Mouse (Mus musculus) hindbrain, embryonic 13.5 days (tissue): ENCODE measurements at regions not wholly inside any gene's neighbourhood (a gene's known extent, or its start where the extent isn't known, plus 50 kb on each side); places are given as distances from the start of the nearest gene placed in this dataset.
"Not testable (repeated sequence)": the region's sequence is repeated elsewhere in the genome, so short reads cannot be mapped to it uniquely, and the experiment has no call there.

Experiments used
- ATAC-seq: fragments of 200-750 bp; cut with Nextera tagmentation; 2 replicates; pipeline ENCODE4 v1.8.0; 2017; ENCODE audit warnings: moderate TSS enrichment; ENCODE audit not compliant: low FRiP score
- H3K27ac ChIP-seq: fragments of 300-500 bp; sonication (generic); 2 replicates; pipeline ENCODE4 v1.5.1; 2015; ENCODE audit warnings: inconsistent platforms, mild to moderate bottlenecking, moderate library complexity
- H3K27me3 ChIP-seq: fragments of 300-500 bp; sonication (generic); 2 replicates; pipeline ENCODE4 v1.6.1; 2015; ENCODE audit warnings: mild to moderate bottlenecking, inconsistent platforms
- H3K36me3 ChIP-seq: fragments of 300-500 bp; sonication (generic); 2 replicates; pipeline ENCODE4 v1.6.1; 2015; ENCODE audit warnings: mild to moderate bottlenecking, inconsistent platforms
- H3K4me1 ChIP-seq: fragments of 300-500 bp; sonication (generic); replicated peaks from 2 replicates; pipeline ENCODE4 v1.6.1; 2015; ENCODE audit warnings: inconsistent platforms
- H3K4me2 ChIP-seq: fragments of 300-500 bp; sonication (generic); 2 replicates; pipeline ENCODE4 v1.6.1; 2015; ENCODE audit warnings: inconsistent platforms, mild to moderate bottlenecking, moderate library complexity
- H3K4me3 ChIP-seq: fragments of 300-500 bp; sonication (generic); 2 replicates; pipeline ENCODE4 v1.5.1; 2015; ENCODE audit warnings: mild to moderate bottlenecking, inconsistent platforms
- H3K9ac ChIP-seq: fragments of 300-500 bp; sonication (generic); 2 replicates; pipeline ENCODE4 v1.6.1; 2015; ENCODE audit warnings: mild to moderate bottlenecking, inconsistent platforms
- H3K9me3 ChIP-seq: fragments of 300-500 bp; sonication (generic); 2 replicates; pipeline ENCODE4 v1.6.1; 2016; ENCODE audit warnings: inconsistent platforms
- WGBS: fragments of 180-500 bp; shearing (Covaris S2); methylation state at CpG from one replicate; pipeline ENCODE4 v1.1.7; 2015; 5-methylcytosine and 5-hydroxymethylcytosine counted together

- 95% methylated on average over 3 of the region's 3 CpGs for WGBS
- no peak overlapping the region for H3K27ac ChIP-seq
Measured at GRCm38 (mm10) chr3:56964156-56964555, 337.6 kb downstream of the Tm4sf1 start.

GRCm38 (mm10) chr3:56963251-56963650 lies 338.5 kb downstream of the Tm4sf1 start:
- ATAC-seq, result no peak
- Histone ChIP-seq H3K36me3 (no peaks in the 10 kb centered on the region), H3K27me3 (no peaks in the 10 kb centered on the region), H3K9ac (no peak overlapping the region), H3K4me2 (no peak overlapping the region), H3K4me3 (no peak overlapping the region), H3K9me3 (no peaks in the 10 kb centered on the region), H3K27ac (no peak overlapping the region), H3K4me1 (peaks cover 17% of the 10 kb centered on the region)
- 83% methylated on average over 3 of the region's 3 CpGs for WGBS

More at GRCm38 (mm10) chr3:56964156-56964555, 337.6 kb downstream of the Tm4sf1 start:
- Histone ChIP-seq H3K9ac (no peak overlapping the region), H3K36me3 (no peaks in the 10 kb centered on the region), H3K4me1 (peaks cover 17% of the 10 kb centered on the region), H3K4me3 (no peak overlapping the region), H3K9me3 (no peaks in the 10 kb centered on the region), H3K27me3 (no peaks in the 10 kb centered on the region), H3K4me2 (no peak overlapping the region)
- ATAC-seq, result no peak

- H3K9ac ChIP-seq, result no peak overlapping the region
Measured at GRCm38 (mm10) chr3:56962248-56963013, 339.4 kb downstream of the Tm4sf1 start.

DNA sequence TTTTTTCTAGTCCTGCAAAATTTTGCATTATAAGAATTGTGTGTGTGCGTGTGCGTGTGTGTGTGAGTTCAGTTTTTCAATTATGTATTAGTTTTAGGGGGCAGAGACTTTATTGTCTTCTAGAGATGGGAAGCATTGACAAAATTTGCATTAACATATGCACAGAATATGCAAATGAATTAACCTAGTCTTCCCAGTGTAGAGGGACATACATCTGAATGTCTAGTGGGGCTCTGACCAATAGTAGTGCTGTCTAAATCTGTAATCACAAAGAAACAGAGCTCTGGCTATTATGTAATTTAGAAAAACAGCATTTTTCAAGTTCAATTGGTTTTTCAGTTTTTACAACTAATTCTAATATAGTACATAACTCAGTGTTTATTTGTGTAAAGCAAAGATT lies 344.8 kb downstream of the Tm4sf1 start:
- no peak overlapping the region for H3K4me3 ChIP-seq
- no peaks in the 10 kb centered on the region for H3K9me3 ChIP-seq
- no peak for ATAC-seq
- peaks cover 22% of the 10 kb centered on the region for H3K4me1 ChIP-seq
- H3K27ac ChIP-seq, result no peak overlapping the region
- no peak overlapping the region for H3K4me2 ChIP-seq
- no peak overlapping the region for H3K9ac ChIP-seq
- H3K27me3 ChIP-seq, result no peaks in the 10 kb centered on the region
- H3K36me3 ChIP-seq, result no peaks in the 10 kb centered on the region
- 71% methylated on average over 2 of the region's 2 CpGs for WGBS

More at GRCm38 (mm10) chr3:56962248-56963013, 339.4 kb downstream of the Tm4sf1 start:
- H3K27me3 ChIP-seq, result no peaks in the 10 kb centered on the region
- H3K27ac ChIP-seq, result peak overlapping the region; percentile 32
- H3K9me3 ChIP-seq, result no peaks in the 10 kb centered on the region
- H3K4me2 ChIP-seq, result no peak overlapping the region
- 15% methylated on average over 3 of the region's 3 CpGs for WGBS
- H3K4me1 ChIP-seq, result peaks cover 20% of the 10 kb centered on the region
- H3K36me3 ChIP-seq, result no peaks in the 10 kb centered on the region
- peak; percentile 94 for ATAC-seq
- H3K4me3 ChIP-seq, result no peak overlapping the region

DNA sequence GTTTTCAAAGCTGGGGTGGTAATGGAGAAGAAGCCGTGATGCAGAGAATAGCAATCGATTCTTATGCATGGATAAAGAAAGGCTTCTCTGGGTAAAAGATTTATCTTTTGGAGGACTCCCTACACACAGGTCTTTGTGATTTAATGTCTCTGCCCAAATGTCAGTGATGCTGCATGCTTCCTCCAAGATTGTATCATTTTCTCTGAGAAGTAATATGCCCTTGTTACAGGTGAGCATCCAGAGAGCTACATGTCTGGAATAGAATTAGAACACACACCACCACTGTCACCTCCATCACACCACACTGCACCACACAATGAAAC lies 346.0 kb downstream of the Tm4sf1 start:
- H3K36me3 ChIP-seq, result no peaks in the 10 kb centered on the region
- H3K27me3 ChIP-seq, result no peaks in the 10 kb centered on the region
- peak; percentile 30 for ATAC-seq
- H3K9me3 ChIP-seq, result no peaks in the 10 kb centered on the region
- 17% methylated on average over 2 of the region's 2 CpGs for WGBS
- peaks cover 19% of the 10 kb centered on the region for H3K4me1 ChIP-seq
- H3K4me3 ChIP-seq, result no peak overlapping the region
- no peak overlapping the region for H3K4me2 ChIP-seq
- peak overlapping the region; percentile 82 for H3K27ac ChIP-seq
- H3K9ac ChIP-seq, result no peak overlapping the region

- Histone ChIP-seq H3K27ac (peak overlapping the region; percentile 82), H3K9me3 (no peaks in the 10 kb centered on the region), H3K36me3 (no peaks in the 10 kb centered on the region), H3K4me3 (no peak overlapping the region), H3K27me3 (no peaks in the 10 kb centered on the region), H3K4me1 (peaks cover 19% of the 10 kb centered on the region), H3K4me2 (no peak overlapping the region), H3K9ac (no peak overlapping the region)
- ATAC-seq, result peak; percentile 83
- 23% methylated on average over 7 of the region's 7 CpGs for WGBS
Measured at GRCm38 (mm10) chr3:56955098-56955798, 346.5 kb downstream of the Tm4sf1 start.

DNA sequence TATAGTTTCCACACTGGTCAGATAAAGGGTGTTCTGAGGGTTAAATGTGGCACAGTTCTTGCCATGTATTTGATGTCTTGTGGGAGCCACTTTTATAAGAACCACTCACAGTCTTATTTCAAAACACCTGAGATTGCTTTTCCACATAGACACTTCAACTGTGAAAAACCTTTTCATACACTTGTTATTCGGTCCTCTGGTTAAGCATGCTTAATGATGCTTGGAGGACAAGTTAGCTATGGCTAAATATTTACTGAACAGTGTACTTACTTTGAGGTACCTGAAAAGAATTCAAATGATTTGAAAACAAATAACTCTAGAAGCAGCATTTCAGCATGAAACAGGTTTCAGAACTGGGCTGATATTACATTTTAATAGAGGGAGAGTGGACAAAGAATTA lies 359.2 kb downstream of the Tm4sf1 start:
- H3K9me3 ChIP-seq, H3K4me3 ChIP-seq, H3K4me2 ChIP-seq, ATAC-seq, H3K27ac ChIP-seq, H3K4me1 ChIP-seq, H3K9ac ChIP-seq, H3K36me3 ChIP-seq, H3K27me3 ChIP-seq: not testable (repeated sequence)
- no CpG with 5 or more reads among the region's 1 CpGs for WGBS

GRCm38 (mm10) chr3:56928940-56929339 lies 372.8 kb downstream of the Tm4sf1 start:
- not testable (repeated sequence) for H3K9me3 ChIP-seq, H3K4me3 ChIP-seq, H3K27me3 ChIP-seq, H3K27ac ChIP-seq, ATAC-seq, H3K36me3 ChIP-seq, H3K4me2 ChIP-seq, H3K4me1 ChIP-seq, H3K9ac ChIP-seq
- WGBS, result 100% methylated on average over 1 of the region's 2 CpGs

- no peak overlapping the region for H3K9ac ChIP-seq
Measured at GRCm38 (mm10) chr3:56898491-56898890, 403.3 kb downstream of the Tm4sf1 start.

GRCm38 (mm10) chr3:56877062-56877461 lies 424.7 kb downstream of the Tm4sf1 start:
- ATAC-seq, result no peak
- no peaks in the 10 kb centered on the region for H3K9me3 ChIP-seq
- no peak overlapping the region for H3K4me3 ChIP-seq
- H3K4me1 ChIP-seq, result no peaks in the 10 kb centered on the region
- no peak overlapping the region for H3K9ac ChIP-seq
- no peak overlapping the region for H3K4me2 ChIP-seq
- no peaks in the 10 kb centered on the region for H3K36me3 ChIP-seq
- H3K27me3 ChIP-seq, result no peaks in the 10 kb centered on the region
- WGBS, result 92% methylated on average over 4 of the region's 4 CpGs
- no peak overlapping the region for H3K27ac ChIP-seq

More at GRCm38 (mm10) chr3:56898491-56898890, 403.3 kb downstream of the Tm4sf1 start:
- 0 out of 2 replicates have a peak, but pooled peaks cover 2% of the 10 kb centered on the region for H3K4me1 ChIP-seq
- no peak for ATAC-seq
- H3K27ac ChIP-seq, result no peak overlapping the region
- H3K4me2 ChIP-seq, result no peak overlapping the region
- no peaks in the 10 kb centered on the region for H3K9me3 ChIP-seq
- no peaks in the 10 kb centered on the region for H3K27me3 ChIP-seq
- WGBS, result 84% methylated on average over 2 of the region's 2 CpGs
- no peak overlapping the region for H3K4me3 ChIP-seq
- H3K36me3 ChIP-seq, result no peaks in the 10 kb centered on the region

- H3K9me3 ChIP-seq, result no peaks in the 10 kb centered on the region
- no peak overlapping the region for H3K9ac ChIP-seq
- no peaks in the 10 kb centered on the region for H3K27me3 ChIP-seq
- no peak for ATAC-seq
- WGBS, result 74% methylated on average over 1 of the region's 1 CpGs
- H3K4me2 ChIP-seq, result no peak overlapping the region
- no peak overlapping the region for H3K4me3 ChIP-seq
- no peaks in the 10 kb centered on the region for H3K36me3 ChIP-seq
- H3K27ac ChIP-seq, result no peak overlapping the region
- peaks cover 5% of the 10 kb centered on the region; the same call in 1 of the 2 replicates for H3K4me1 ChIP-seq
Measured at GRCm38 (mm10) chr3:56863591-56863990, 438.2 kb downstream of the Tm4sf1 start.

DNA sequence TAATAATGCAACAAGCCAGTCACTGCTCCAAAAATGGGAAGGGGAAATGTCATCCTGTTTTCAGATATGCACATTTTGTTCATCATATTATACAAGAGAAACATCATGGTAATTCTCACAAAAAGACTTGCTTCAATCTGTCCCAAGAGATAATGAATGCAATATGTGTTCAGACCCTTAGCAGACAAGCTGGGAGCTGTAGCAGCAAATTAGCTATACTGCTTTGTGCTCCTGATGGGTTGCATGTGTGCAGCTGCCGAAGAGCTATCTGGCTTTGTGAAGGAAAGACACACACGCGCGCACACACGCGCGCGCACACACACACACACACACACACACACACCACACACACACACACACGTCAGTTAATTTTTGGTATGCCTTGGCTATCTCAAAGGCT lies 441.9 kb downstream of the Tm4sf1 start:
- Histone ChIP-seq H3K4me3 (no peak overlapping the region), H3K4me1 (peaks cover 5% of the 10 kb centered on the region; the same call in 1 of the 2 replicates), H3K4me2 (no peak overlapping the region), H3K9ac (no peak overlapping the region), H3K27me3 (no peaks in the 10 kb centered on the region), H3K9me3 (no peaks in the 10 kb centered on the region), H3K36me3 (no peaks in the 10 kb centered on the region), H3K27ac (peak overlapping the region; percentile 70)
- 71% methylated on average over 9 of the region's 9 CpGs for WGBS
- ATAC-seq, result peak; percentile 61; the same call in 1 of the 2 replicates

DNA sequence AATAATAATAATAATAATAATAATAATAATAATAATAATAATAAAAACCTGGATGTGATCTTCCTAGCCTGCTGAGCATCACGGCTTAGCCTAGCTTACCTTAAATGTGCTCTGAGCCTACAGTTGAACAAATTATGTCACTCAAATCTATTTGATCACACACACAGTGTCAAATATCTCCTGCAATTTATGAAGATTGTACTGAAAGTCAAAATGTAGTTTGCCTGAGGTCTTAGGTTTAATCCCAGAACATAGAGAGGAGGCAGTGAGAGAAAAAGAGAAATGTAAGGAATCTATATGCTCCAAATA lies 456.4 kb downstream of the Tm4sf1 start:
- no peak for ATAC-seq

More for the DNA sequence above, 456.4 kb downstream of the Tm4sf1 start:
- Histone ChIP-seq H3K27me3 (no peaks in the 10 kb centered on the region), H3K4me3 (no peak overlapping the region), H3K9ac (no peak overlapping the region), H3K4me2 (no peak overlapping the region), H3K36me3 (no peaks in the 10 kb centered on the region), H3K27ac (peak overlapping the region; percentile 77), H3K9me3 (no peaks in the 10 kb centered on the region), H3K4me1 (peaks cover 10% of the 10 kb centered on the region)
- 88% methylated on average over 1 of the region's 1 CpGs for WGBS
